Mouse (Mus musculus): ENCODE data around the gene Ccdc34. TPM values are rescaled to one million over a fixed set of nuclear protein-coding genes. Genes with fewer than 3 reads are reported as not detected.

The Ccdc34 gene
- polyA plus RNA-seq, 1 experiment, result 22.2 TPM

DNA sequence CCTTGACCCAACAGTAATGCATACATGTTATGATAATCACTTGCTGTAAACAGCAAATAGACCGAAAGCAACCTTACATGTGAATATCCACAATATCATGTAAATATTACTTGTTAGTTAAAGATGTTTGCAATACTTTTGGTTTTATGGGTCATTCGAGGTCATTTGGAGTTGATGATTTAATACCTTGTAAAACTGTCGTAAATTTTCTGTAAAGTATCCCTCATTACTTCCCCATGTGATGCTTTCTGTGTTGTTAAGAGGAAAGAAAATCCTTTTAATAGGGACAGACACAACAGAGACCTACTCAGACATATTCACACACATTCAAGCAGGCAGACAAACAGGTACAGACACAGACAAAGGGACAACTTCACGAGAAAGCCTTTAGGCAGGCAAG is 150.1 kb downstream of the Ccdc34 start:
- no peak overlapping the region for H3K27ac ChIP-seq (ENCODE audit: insufficient read depth, low read depth, low read length)
- no peak for TF ChIP-seq CTCF (IDR thresholded peaks at IDR 0.05; ENCODE audit: low read depth, low read length)
- TF ChIP-seq POLR2A (IDR thresholded peaks at IDR 0.05; ENCODE audit: borderline replicate concordance, low read depth, low read length), result no peak
- no peaks in the 10 kb centered on the region for H3K4me1 ChIP-seq (ENCODE audit: control insufficient read depth, insufficient read depth, low read length)
- no peak overlapping the region for H3K4me3 ChIP-seq (ENCODE audit: insufficient read depth, low read length)

- H3K4me3 ChIP-seq (ENCODE audit: insufficient read depth, low read length), result no peak overlapping the region
- TF ChIP-seq POLR2A (IDR thresholded peaks at IDR 0.05; ENCODE audit: borderline replicate concordance, low read depth, low read length) (no peak), CTCF (IDR thresholded peaks at IDR 0.05; ENCODE audit: low read depth, low read length) (no peak)
- H3K27ac ChIP-seq (ENCODE audit: insufficient read depth, low read depth, low read length), result no peak overlapping the region
- H3K4me1 ChIP-seq (ENCODE audit: control insufficient read depth, insufficient read depth, low read length), result no peaks in the 10 kb centered on the region
Measured at GRCm38 (mm10) chr2:110168361-110168760, 150.7 kb downstream of the Ccdc34 start.

GRCm38 (mm10) chr2:110172456-110172855 is 154.8 kb downstream of the Ccdc34 start:
- TF ChIP-seq CTCF (IDR thresholded peaks at IDR 0.05; ENCODE audit: low read depth, low read length) (no peak), POLR2A (IDR thresholded peaks at IDR 0.05; ENCODE audit: borderline replicate concordance, low read depth, low read length) (no peak)
- Histone ChIP-seq H3K4me1 (ENCODE audit: control insufficient read depth, insufficient read depth, low read length) (no peaks in the 10 kb centered on the region), H3K4me3 (ENCODE audit: insufficient read depth, low read length) (no peak overlapping the region), H3K27ac (ENCODE audit: insufficient read depth, low read depth, low read length) (no peak overlapping the region)

- H3K4me3 ChIP-seq (ENCODE audit: insufficient read depth, low read length), result no peak overlapping the region
- no peaks in the 10 kb centered on the region for H3K4me1 ChIP-seq (ENCODE audit: control insufficient read depth, insufficient read depth, low read length)
- TF ChIP-seq CTCF (IDR thresholded peaks at IDR 0.05; ENCODE audit: low read depth, low read length) (no peak), POLR2A (IDR thresholded peaks at IDR 0.05; ENCODE audit: borderline replicate concordance, low read depth, low read length) (no peak)
- no peak overlapping the region for H3K27ac ChIP-seq (ENCODE audit: insufficient read depth, low read depth, low read length)
Measured at GRCm38 (mm10) chr2:110173818-110174247, 156.2 kb downstream of the Ccdc34 start.

GRCm38 (mm10) chr2:110176761-110177400 is 159.3 kb downstream of the Ccdc34 start:
- no peaks in the 10 kb centered on the region for H3K4me1 ChIP-seq (ENCODE audit: control insufficient read depth, insufficient read depth, low read length)
- no peak overlapping the region for H3K27ac ChIP-seq (ENCODE audit: insufficient read depth, low read depth, low read length)
- TF ChIP-seq POLR2A (IDR thresholded peaks at IDR 0.05; ENCODE audit: borderline replicate concordance, low read depth, low read length) (no peak), CTCF (IDR thresholded peaks at IDR 0.05; ENCODE audit: low read depth, low read length) (no peak)
- no peak overlapping the region for H3K4me3 ChIP-seq (ENCODE audit: insufficient read depth, low read length)

DNA sequence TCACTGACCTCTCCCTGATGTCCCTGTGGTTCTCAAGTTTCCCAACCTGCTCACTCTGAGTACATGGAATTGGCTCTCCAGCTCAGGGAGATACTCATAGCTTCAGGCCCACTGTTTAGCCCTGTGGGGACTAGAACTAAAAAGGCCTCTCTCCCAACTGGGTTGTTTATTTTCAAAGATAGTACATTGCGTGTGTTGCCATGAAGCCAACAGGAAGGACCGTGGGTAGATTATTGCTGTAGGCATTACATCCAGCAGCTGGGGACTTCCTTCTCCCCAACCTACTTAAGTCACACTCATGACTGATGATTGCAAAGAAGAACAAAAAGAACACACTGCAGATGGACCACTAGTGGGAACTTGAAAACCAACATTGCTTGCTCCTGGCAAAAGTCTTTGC is 159.8 kb downstream of the Ccdc34 start:
- Histone ChIP-seq H3K4me3 (ENCODE audit: insufficient read depth, low read length) (no peak overlapping the region), H3K27ac (ENCODE audit: insufficient read depth, low read depth, low read length) (no peak overlapping the region), H3K4me1 (ENCODE audit: control insufficient read depth, insufficient read depth, low read length) (no peaks in the 10 kb centered on the region)
- TF ChIP-seq POLR2A (IDR thresholded peaks at IDR 0.05; ENCODE audit: borderline replicate concordance, low read depth, low read length), result no peak
- no peak for TF ChIP-seq CTCF (IDR thresholded peaks at IDR 0.05; ENCODE audit: low read depth, low read length)

DNA sequence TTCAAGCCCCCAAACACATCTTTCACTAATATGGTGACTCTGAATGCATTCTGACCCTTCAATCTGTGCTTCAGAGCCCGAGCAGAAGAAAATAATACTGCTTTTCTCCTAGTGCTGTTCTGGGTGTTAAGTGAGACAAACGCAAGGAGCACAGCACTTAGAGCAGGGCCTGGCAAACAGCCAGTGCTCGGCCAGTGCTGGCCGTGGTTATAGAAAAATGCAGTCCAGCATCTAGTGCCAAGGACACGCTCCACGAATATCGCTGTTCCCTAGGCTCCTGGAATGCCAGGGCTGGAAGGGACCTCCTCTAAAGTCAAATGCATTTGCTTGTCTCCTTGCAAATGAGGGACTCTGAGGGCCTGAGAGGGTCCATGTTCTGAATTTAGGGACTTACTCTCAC is 160.3 kb downstream of the Ccdc34 start:
- Histone ChIP-seq H3K27ac (ENCODE audit: insufficient read depth, low read depth, low read length) (no peak overlapping the region), H3K4me1 (ENCODE audit: control insufficient read depth, insufficient read depth, low read length) (no peaks in the 10 kb centered on the region), H3K4me3 (ENCODE audit: insufficient read depth, low read length) (no peak overlapping the region)
- TF ChIP-seq CTCF (IDR thresholded peaks at IDR 0.05; ENCODE audit: low read depth, low read length) (no peak), POLR2A (IDR thresholded peaks at IDR 0.05; ENCODE audit: borderline replicate concordance, low read depth, low read length) (no peak)

DNA sequence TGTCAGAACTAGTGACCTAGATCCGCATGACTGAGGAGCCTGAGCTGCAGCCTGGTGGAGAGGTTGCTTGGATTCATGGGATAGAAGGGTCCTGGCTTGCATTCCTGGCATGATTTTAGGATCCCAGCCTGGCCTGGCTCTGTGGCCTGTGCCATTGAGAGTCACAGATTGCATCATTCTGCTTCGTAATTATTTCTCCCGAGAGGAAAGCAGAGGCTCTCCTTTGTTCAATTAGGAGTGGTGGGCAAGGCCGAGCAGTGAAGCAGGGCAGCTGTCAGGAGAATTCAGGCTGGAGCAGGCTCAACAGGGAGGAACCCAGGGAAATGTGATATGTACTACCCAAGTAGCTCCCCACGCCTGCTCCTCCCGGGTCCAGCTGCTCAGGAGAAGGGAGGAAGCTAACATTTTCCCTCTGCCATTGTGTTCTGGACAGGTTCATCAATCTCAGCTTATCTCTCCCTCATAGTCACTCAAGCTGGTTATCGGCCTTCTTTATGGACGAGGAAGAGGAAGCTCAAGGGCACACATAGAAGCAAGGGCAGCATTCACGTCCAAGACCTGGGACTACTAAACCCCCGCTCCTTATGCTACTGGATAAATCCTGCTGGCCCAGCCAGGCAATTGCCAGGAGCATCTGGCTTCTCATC is 162.2 kb downstream of the Ccdc34 start:
- TF ChIP-seq POLR2A (IDR thresholded peaks at IDR 0.05; ENCODE audit: borderline replicate concordance, low read depth, low read length) (no peak), CTCF (IDR thresholded peaks at IDR 0.05; ENCODE audit: low read depth, low read length) (no peak)
- no peaks in the 10 kb centered on the region for H3K4me1 ChIP-seq (ENCODE audit: control insufficient read depth, insufficient read depth, low read length)
- H3K4me3 ChIP-seq (ENCODE audit: insufficient read depth, low read length), result no peak overlapping the region
- H3K27ac ChIP-seq (ENCODE audit: insufficient read depth, low read depth, low read length), result no peak overlapping the region

DNA sequence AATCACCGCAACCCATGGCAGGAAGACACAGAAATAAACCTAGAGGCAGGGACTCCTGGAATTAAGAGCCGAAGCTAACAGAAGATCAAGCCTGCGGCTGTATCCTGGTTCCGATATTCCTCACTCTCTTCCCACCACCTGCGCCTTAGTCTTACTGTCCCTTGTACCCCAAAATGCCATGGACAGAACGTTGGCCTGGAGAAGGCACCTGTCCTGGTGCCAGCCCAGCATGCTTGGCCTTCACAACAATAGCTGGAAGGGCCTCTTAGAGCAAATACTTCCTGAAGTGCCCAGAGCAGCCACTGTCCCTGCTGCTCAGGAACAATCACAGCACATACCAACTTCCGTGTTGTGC is 162.7 kb downstream of the Ccdc34 start:
- Histone ChIP-seq H3K27ac (ENCODE audit: insufficient read depth, low read depth, low read length) (no peak overlapping the region), H3K4me1 (ENCODE audit: control insufficient read depth, insufficient read depth, low read length) (no peaks in the 10 kb centered on the region), H3K4me3 (ENCODE audit: insufficient read depth, low read length) (no peak overlapping the region)
- TF ChIP-seq POLR2A (IDR thresholded peaks at IDR 0.05; ENCODE audit: borderline replicate concordance, low read depth, low read length) (no peak), CTCF (IDR thresholded peaks at IDR 0.05; ENCODE audit: low read depth, low read length) (no peak)

DNA sequence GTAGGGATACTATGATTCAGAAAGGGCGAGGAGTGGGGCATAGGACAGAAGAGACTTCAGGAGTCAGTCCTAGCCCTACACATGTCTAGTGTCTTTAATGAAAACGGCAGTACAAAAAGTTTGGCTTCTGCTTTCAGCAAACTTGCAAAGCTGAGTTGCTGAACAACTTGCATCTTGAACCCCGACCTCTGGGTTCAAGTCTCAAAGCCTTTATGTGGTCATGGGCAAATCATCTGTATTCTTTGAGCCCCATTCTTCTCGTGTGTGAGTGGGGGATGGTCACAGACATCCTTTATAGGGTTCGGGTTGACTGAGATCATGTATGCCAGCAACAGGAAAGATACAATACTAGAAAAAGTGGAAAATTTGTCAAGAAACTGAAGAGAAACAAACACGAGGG is 164.0 kb downstream of the Ccdc34 start:
- H3K27ac ChIP-seq (ENCODE audit: insufficient read depth, low read depth, low read length), result no peak overlapping the region
- H3K4me1 ChIP-seq (ENCODE audit: control insufficient read depth, insufficient read depth, low read length), result no peaks in the 10 kb centered on the region
- no peak overlapping the region for H3K4me3 ChIP-seq (ENCODE audit: insufficient read depth, low read length)
- TF ChIP-seq CTCF (IDR thresholded peaks at IDR 0.05; ENCODE audit: low read depth, low read length) (no peak), POLR2A (IDR thresholded peaks at IDR 0.05; ENCODE audit: borderline replicate concordance, low read depth, low read length) (no peak)

Data from bone marrow macrophage, adult 2 months (primary cell).